Mouse (Mus musculus) myocyte (in vitro differentiated cells): ENCODE measurements around the gene Garnl3.

Experiments used
- E2F4 ChIP-seq: IDR thresholded peaks from one replicate; pipeline ENCODE4 v1.6.1; 2011; ENCODE audit warnings: mild to moderate bottlenecking, control low read depth, moderate library complexity; ENCODE audit not compliant: insufficient read depth
- MYOD1 ChIP-seq, 3 experiments: IDR thresholded peaks; one replicate each; pipeline ENCODE4 v1.6.1; 2011; ENCODE audit warnings: control low read depth in 2 of 3, low read depth in 2 of 3, mild to moderate bottlenecking in 2 of 3, moderate library complexity in 1 of 3; ENCODE audit not compliant: insufficient read length in 2 of 3, control insufficient read depth in 1 of 3
- POLR2A ChIP-seq: IDR thresholded peaks from one replicate; pipeline ENCODE4 v1.6.1; 2011; ENCODE audit warnings: low read depth, mild to moderate bottlenecking, control low read depth, moderate library complexity; ENCODE audit not compliant: insufficient read length
- REST ChIP-seq: IDR thresholded peaks from one replicate; pipeline ENCODE4 v1.6.1; 2011; ENCODE audit warnings: mild to moderate bottlenecking, control low read depth, moderate library complexity; ENCODE audit not compliant: insufficient read depth, insufficient read length
- USF1 ChIP-seq: IDR thresholded peaks from one replicate; pipeline ENCODE4 v1.6.1; 2011; ENCODE audit warnings: low read depth, mild to moderate bottlenecking, control low read depth, moderate library complexity

DNA sequence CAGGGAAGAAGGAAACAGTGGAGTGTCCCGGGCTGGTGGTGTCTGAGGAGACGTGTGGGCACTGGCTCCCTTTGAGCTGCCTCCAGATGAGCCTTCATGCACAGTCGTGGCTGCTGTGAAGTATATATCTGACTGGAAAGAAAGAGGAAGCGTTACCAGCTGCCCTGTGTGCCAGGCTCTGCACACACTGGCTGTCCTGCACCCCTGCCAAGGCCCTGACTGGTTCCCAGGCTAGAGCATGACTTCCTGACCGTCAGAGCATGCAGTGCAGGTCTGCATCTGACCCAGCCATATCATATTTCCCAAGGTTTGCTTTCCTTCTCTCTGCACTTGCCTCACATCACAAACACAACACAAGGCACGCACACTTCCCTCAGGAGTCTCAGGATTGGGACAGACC, 139.3 kb downstream of the Garnl3 start:
- TF ChIP-seq USF1 (no peak), POLR2A (no peak), REST (no peak), E2F4 (no peak), MYOD1 (IDR thresholded peaks at IDR 0.05; ENCODE audit: control insufficient read depth in 1 of 3, insufficient read length in 2 of 3, low read depth in 2 of 3) (no peak)
